Mouse (Mus musculus) heart, embryonic 12.5 days (tissue): ENCODE data around the gene Fam117b. TPM values are rescaled to one million over a fixed set of nuclear protein-coding genes. Genes with fewer than 3 reads are reported as not detected.
A peak's percentile ranks its signal among the peaks of the same experiment; 100 is the strongest.

Source experiments
- ATAC-seq: fragments of 200-750 bp; cut with Nextera tagmentation; 2 replicates; pipeline ENCODE4 v1.8.0; 2017; ENCODE audit warnings: moderate TSS enrichment, moderate library complexity; ENCODE audit not compliant: insufficient number of reproducible peaks, low FRiP score
- H3K27ac ChIP-seq: fragments of 300-500 bp; sonication (generic); 2 replicates; pipeline ENCODE4 v1.5.1; 2016; ENCODE audit warnings: mild to moderate bottlenecking, moderate library complexity; ENCODE audit not compliant: poor library complexity, severe bottlenecking
- H3K27me3 ChIP-seq: fragments of 300-500 bp; sonication (generic); replicated peaks from 2 replicates; pipeline ENCODE4 v1.6.1; 2016; ENCODE audit warnings: mild to moderate bottlenecking, moderate library complexity
- H3K36me3 ChIP-seq: fragments of 300-500 bp; sonication (generic); 2 replicates; pipeline ENCODE4 v1.6.1; 2016; ENCODE audit warnings: mild to moderate bottlenecking, moderate library complexity
- H3K4me1 ChIP-seq: fragments of 300-500 bp; sonication (generic); replicated peaks from 2 replicates; pipeline ENCODE4 v1.6.1; 2016; ENCODE audit warnings: mild to moderate bottlenecking
- H3K4me2 ChIP-seq: fragments of 300-500 bp; sonication (generic); 2 replicates; pipeline ENCODE4 v1.6.1; 2016; ENCODE audit warnings: mild to moderate bottlenecking, moderate library complexity
- H3K4me3 ChIP-seq: fragments of 300-500 bp; sonication (generic); 2 replicates; pipeline ENCODE4 v1.5.1; 2016; ENCODE audit warnings: mild to moderate bottlenecking
- H3K9ac ChIP-seq: fragments of 300-500 bp; sonication (generic); 2 replicates; pipeline ENCODE4 v1.6.1; 2016; ENCODE audit warnings: mild to moderate bottlenecking, moderate library complexity
- H3K9me3 ChIP-seq: fragments of 300-500 bp; sonication (generic); replicated peaks from 2 replicates; pipeline ENCODE4 v1.6.1; 2016; ENCODE audit warnings: mild to moderate bottlenecking, moderate library complexity
- WGBS: fragments of 180-500 bp; shearing (Covaris S2); methylation state at CpG from one replicate; pipeline ENCODE4 v1.1.7; 2016; 5-methylcytosine and 5-hydroxymethylcytosine counted together
- polyA plus RNA-seq: library from polyadenylated mRNA; unstranded; fragments of >200 nt; fragmentation: Nextera tagmentation; extraction: Ambion mirVana; gene quantifications from 2 replicates; pipeline ENCODE4 v1.2.1, GENCODE M21; 2016

The Fam117b gene
- polyA plus RNA-seq, 1 experiment from 2014 or later, result 6.6 TPM

- H3K4me3 ChIP-seq, result no peak overlapping the region
- WGBS, result 71% methylated on average over 5 of the region's 5 CpGs
- no peaks in the 10 kb centered on the region for H3K27me3 ChIP-seq
- H3K36me3 ChIP-seq, result no peaks in the 10 kb centered on the region
- H3K4me2 ChIP-seq, result no peak overlapping the region
- no peak for ATAC-seq
- no peak overlapping the region for H3K27ac ChIP-seq
- H3K9ac ChIP-seq, result no peak overlapping the region
- H3K4me1 ChIP-seq, result peaks cover 26% of the 10 kb centered on the region
- H3K9me3 ChIP-seq, result no peaks in the 10 kb centered on the region
Measured at GRCm38 (mm10) chr1:59897147-59897798, 15.5 kb upstream of the Fam117b start.

- no peak overlapping the region for H3K27ac ChIP-seq
- H3K9me3 ChIP-seq, result no peaks in the 10 kb centered on the region
- H3K9ac ChIP-seq, result no peak overlapping the region
- ATAC-seq, result no peak
- 23% methylated on average over 2 of the region's 2 CpGs for WGBS
- H3K36me3 ChIP-seq, result no peaks in the 10 kb centered on the region
- no peak overlapping the region for H3K4me2 ChIP-seq
- H3K4me1 ChIP-seq, result peaks cover 21% of the 10 kb centered on the region
- H3K4me3 ChIP-seq, result no peak overlapping the region
- no peaks in the 10 kb centered on the region for H3K27me3 ChIP-seq
Measured at GRCm38 (mm10) chr1:59899679-59900078, 13.1 kb upstream of the Fam117b start.

- Histone ChIP-seq H3K9ac (no peak overlapping the region), H3K27me3 (no peaks in the 10 kb centered on the region), H3K9me3 (no peaks in the 10 kb centered on the region), H3K27ac (no peak overlapping the region), H3K36me3 (no peaks in the 10 kb centered on the region), H3K4me3 (no peak overlapping the region), H3K4me2 (no peak overlapping the region), H3K4me1 (peaks cover 15% of the 10 kb centered on the region)
- 67% methylated on average over 5 of the region's 5 CpGs for WGBS
- ATAC-seq, result no peak
Measured at GRCm38 (mm10) chr1:59901082-59901876, 11.5 kb upstream of the Fam117b start.

GRCm38 (mm10) chr1:59902634-59903033 lies 10.2 kb upstream of the Fam117b start:
- WGBS, result 51% methylated on average over 3 of the region's 3 CpGs

GRCm38 (mm10) chr1:59904630-59905295 lies 8.0 kb upstream of the Fam117b start:
- H3K27ac ChIP-seq, result no peak overlapping the region
- ATAC-seq, result no peak
- WGBS, result 84% methylated on average over 6 of the region's 6 CpGs

More at GRCm38 (mm10) chr1:59902634-59903033, 10.2 kb upstream of the Fam117b start:
- Histone ChIP-seq H3K4me3 (no peak overlapping the region), H3K27me3 (no peaks in the 10 kb centered on the region), H3K9me3 (no peaks in the 10 kb centered on the region), H3K4me2 (no peak overlapping the region), H3K4me1 (peaks cover 15% of the 10 kb centered on the region), H3K9ac (no peak overlapping the region), H3K27ac (no peak overlapping the region), H3K36me3 (no peaks in the 10 kb centered on the region)
- ATAC-seq, result no peak

GRCm38 (mm10) chr1:59905916-59906315 lies 6.9 kb upstream of the Fam117b start:
- no peak for ATAC-seq
- H3K27me3 ChIP-seq, result no peaks in the 10 kb centered on the region
- H3K27ac ChIP-seq, result no peak overlapping the region
- no peaks in the 10 kb centered on the region for H3K36me3 ChIP-seq
- no peak overlapping the region for H3K4me2 ChIP-seq
- no peaks in the 10 kb centered on the region for H3K9me3 ChIP-seq
- WGBS, result 59% methylated on average over 2 of the region's 2 CpGs
- no peak overlapping the region for H3K4me3 ChIP-seq
- H3K9ac ChIP-seq, result no peak overlapping the region
- H3K4me1 ChIP-seq, result no peaks in the 10 kb centered on the region

More at GRCm38 (mm10) chr1:59904630-59905295, 8.0 kb upstream of the Fam117b start:
- no peak overlapping the region for H3K4me2 ChIP-seq
- H3K9me3 ChIP-seq, result no peaks in the 10 kb centered on the region
- no peaks in the 10 kb centered on the region for H3K27me3 ChIP-seq
- H3K4me3 ChIP-seq, result no peak overlapping the region
- H3K36me3 ChIP-seq, result no peaks in the 10 kb centered on the region
- H3K9ac ChIP-seq, result no peak overlapping the region
- H3K4me1 ChIP-seq, result no peaks in the 10 kb centered on the region; the same call in 1 of the 2 replicates

- Histone ChIP-seq H3K9ac (no peak overlapping the region), H3K4me2 (no peak overlapping the region), H3K27ac (no peak overlapping the region), H3K9me3 (no peaks in the 10 kb centered on the region), H3K4me1 (no peaks in the 10 kb centered on the region), H3K36me3 (no peaks in the 10 kb centered on the region), H3K27me3 (no peaks in the 10 kb centered on the region), H3K4me3 (no peak overlapping the region)
- 82% methylated on average over 13 of the region's 13 CpGs for WGBS
- ATAC-seq, result no peak
Measured at GRCm38 (mm10) chr1:59906819-59907521, 5.8 kb upstream of the Fam117b start.

GRCm38 (mm10) chr1:59907700-59908099 lies 5.1 kb upstream of the Fam117b start:
- Histone ChIP-seq H3K9ac (no peak overlapping the region), H3K36me3 (no peaks in the 10 kb centered on the region), H3K4me3 (no peak overlapping the region), H3K4me1 (no peaks in the 10 kb centered on the region), H3K27me3 (no peaks in the 10 kb centered on the region), H3K4me2 (no peak overlapping the region), H3K9me3 (no peaks in the 10 kb centered on the region), H3K27ac (no peak overlapping the region)
- 25% methylated on average over 2 of the region's 2 CpGs for WGBS
- ATAC-seq, result no peak

- no peak overlapping the region for H3K27ac ChIP-seq
- no peaks in the 10 kb centered on the region for H3K9me3 ChIP-seq
- 76% methylated on average over 1 of the region's 1 CpGs for WGBS
- H3K27me3 ChIP-seq, result no peaks in the 10 kb centered on the region
- H3K9ac ChIP-seq, result no peak overlapping the region
- no peaks in the 10 kb centered on the region for H3K36me3 ChIP-seq
- no peak overlapping the region for H3K4me3 ChIP-seq
- H3K4me2 ChIP-seq, result no peak overlapping the region
- ATAC-seq, result no peak
- H3K4me1 ChIP-seq, result peaks cover 20% of the 10 kb centered on the region
Measured at GRCm38 (mm10) chr1:59910941-59911340, 1.9 kb upstream of the Fam117b start.

GRCm38 (mm10) chr1:59913195-59913868 lies 526 bp downstream of the Fam117b start:
- H3K4me1 ChIP-seq, result peaks cover 26% of the 10 kb centered on the region
- H3K4me2 ChIP-seq, result peak overlapping the region; percentile 70
- H3K27me3 ChIP-seq, result no peaks in the 10 kb centered on the region
- H3K4me3 ChIP-seq, result peak overlapping the region; percentile 84
- ATAC-seq, result peak; percentile 66
- H3K27ac ChIP-seq, result peak overlapping the region; percentile 94
- peak overlapping the region; percentile 96 for H3K9ac ChIP-seq
- WGBS, result under 1% methylated on average over 78 of the region's 98 CpGs
- no peaks in the 10 kb centered on the region for H3K9me3 ChIP-seq
- no peaks in the 10 kb centered on the region for H3K36me3 ChIP-seq
